8 mouse cellular contexts compared by ENCODE assay signal in genomic region chr5:146220501-146220878, GRCm38 (mm10). TPM values are rescaled to one million over a fixed set of nuclear protein-coding genes. Genes with fewer than 3 reads are reported as not detected.
DNase-seq lines count a peak whose midpoint lies in the region; ATAC-seq and TF ChIP-seq lines count a peak whose summit lies in the region.

No protein-coding gene starts in this region.

- H3K36me3 ChIP-seq in spleen, adult 2 months (ENCODE audit: control insufficient read depth, insufficient read depth, low read length) = peaks cover 8% of the 10 kb centered on the region
- peaks cover 6% of the 10 kb centered on the region for H3K36me3 ChIP-seq in forebrain, embryonic 11.5 days (ENCODE audit: control insufficient read depth, insufficient read depth, low read length)
- H3K36me3 ChIP-seq in liver, embryonic 12.5 days = peaks cover 43% of the 10 kb centered on the region
- peaks cover 10% of the 10 kb centered on the region; the same call in 1 of the 2 replicates for H3K36me3 ChIP-seq in stomach, embryonic 15.5 days

- H3K4me1 ChIP-seq in spleen, adult 2 months (ENCODE audit: control insufficient read depth, insufficient read depth, insufficient read length) = no peaks in the 10 kb centered on the region; the same call in 1 of the 2 replicates
- H3K4me1 ChIP-seq in forebrain, embryonic 11.5 days (replicated peaks; ENCODE audit: control insufficient read depth, insufficient read depth, low read length) = peaks cover 5% of the 10 kb centered on the region; the same call in 1 of the 2 replicates
- H3K4me1 ChIP-seq in liver, embryonic 12.5 days = peaks cover 26% of the 10 kb centered on the region
- 0 out of 2 replicates have a peak, but pooled peaks cover 4% of the 10 kb centered on the region for H3K4me1 ChIP-seq in stomach, embryonic 15.5 days

- DNase-seq in spleen, adult 2 months (ENCODE audit: low read depth in 1 of 2, low spot score in 2 of 2) = no peak
- DNase-seq in spleen, postnatal 14 days (ENCODE audit: low spot score in 2 of 2) = no peak
- DNase-seq in forebrain, embryonic 11.5 days (ENCODE audit: low spot score) = no peak
- no peak for DNase-seq in frontal cortex, postnatal 25 days (ENCODE audit: low spot score in 2 of 2)
- no peak for DNase-seq in gastrocnemius, adult 18-20 months (ENCODE audit: low spot score)
- no peak for DNase-seq in layer of hippocampus, adult 18-20 months (ENCODE audit: low spot score in 2 of 2)

- H3K9ac ChIP-seq in forebrain, embryonic 11.5 days (ENCODE audit: low read length) = peak overlapping the region; percentile 79; the same call in 1 of the 2 replicates
- peak overlapping the region; percentile 89 for H3K9ac ChIP-seq in liver, embryonic 12.5 days
- peak overlapping the region; percentile 7; the same call in 1 of the 2 replicates for H3K9ac ChIP-seq in stomach, embryonic 15.5 days

- no peak for TF ChIP-seq CTCF in spleen, adult 2 months (IDR thresholded peaks at IDR 0.05; ENCODE audit: extremely low read depth, insufficient read depth, insufficient read length, insufficient replicate concordance)

- peak overlapping the region; percentile 100 for H3K4me3 ChIP-seq in spleen, adult 2 months (ENCODE audit: extremely low read depth, insufficient read depth, insufficient read length)
- peak overlapping the region; percentile 50 for H3K4me3 ChIP-seq in forebrain, embryonic 11.5 days (ENCODE audit: low read depth, low read length)
- peak overlapping the region; percentile 90 for H3K4me3 ChIP-seq in liver, embryonic 12.5 days
- H3K4me3 ChIP-seq in stomach, embryonic 15.5 days (replicated peaks) = peak overlapping the region; percentile 81

- 5% methylated on average over 13 of the region's 13 CpGs for WGBS in spleen, adult 2 months
- 9% methylated on average over 13 of the region's 13 CpGs for WGBS in forebrain, embryonic 11.5 days
- 8% methylated on average over 13 of the region's 13 CpGs for WGBS in liver, embryonic 12.5 days (ENCODE audit: insufficient replicate concordance)
- 8% methylated on average over 13 of the region's 13 CpGs for WGBS in stomach, embryonic 15.5 days

- H3K9me3 ChIP-seq in forebrain, embryonic 11.5 days (ENCODE audit: control insufficient read depth, low read length) = no peaks in the 10 kb centered on the region
- H3K9me3 ChIP-seq in liver, embryonic 12.5 days (replicated peaks) = no peaks in the 10 kb centered on the region
- H3K9me3 ChIP-seq in stomach, embryonic 15.5 days = no peaks in the 10 kb centered on the region

- H3K4me2 ChIP-seq in forebrain, embryonic 11.5 days (ENCODE audit: low read depth, low read length, severe bottlenecking) = peak overlapping the region; percentile 74
- peak overlapping the region; percentile 80 for H3K4me2 ChIP-seq in liver, embryonic 12.5 days
- H3K4me2 ChIP-seq in stomach, embryonic 15.5 days = peak overlapping the region; percentile 59

- no peaks in the 10 kb centered on the region for H3K27me3 ChIP-seq in spleen, adult 2 months (ENCODE audit: control insufficient read depth, insufficient read depth, low read length)
- H3K27me3 ChIP-seq in forebrain, embryonic 11.5 days (ENCODE audit: control insufficient read depth, insufficient read depth, low read length) = no peaks in the 10 kb centered on the region
- H3K27me3 ChIP-seq in liver, embryonic 12.5 days (replicated peaks) = no peaks in the 10 kb centered on the region
- no peaks in the 10 kb centered on the region for H3K27me3 ChIP-seq in stomach, embryonic 15.5 days (replicated peaks)

- no peak for TF ChIP-seq POLR2A in spleen, adult 2 months (IDR thresholded peaks at IDR 0.05; ENCODE audit: low read depth, low read length)

- H3K27ac ChIP-seq in spleen, adult 2 months (ENCODE audit: insufficient read depth, low read length) = peak overlapping the region; percentile 83
- no peak overlapping the region for H3K27ac ChIP-seq in forebrain, embryonic 11.5 days (ENCODE audit: low read depth, low read length)
- H3K27ac ChIP-seq in liver, embryonic 12.5 days = peak overlapping the region; percentile 100
- peak overlapping the region; percentile 99 for H3K27ac ChIP-seq in stomach, embryonic 15.5 days

- peak; percentile 67 for ATAC-seq in forebrain, embryonic 11.5 days (replicated peaks; ENCODE audit: low FRiP score)
- peak; percentile 82 for ATAC-seq in liver, embryonic 12.5 days
- peak; percentile 63 for ATAC-seq in stomach, embryonic 15.5 days (ENCODE audit: insufficient read depth, low FRiP score, low read depth)

RNA-seq across cellular contexts. Expression of gene Rnf6, which starts 0.9 kb away (rescaled TPM):
- polyA plus RNA-seq in spleen, adult 2 months (2012; rRNA removed) = 11.8 and 12.9 TPM in 2 replicates
- 22.7 and 25.0 TPM in 2 replicates for polyA plus RNA-seq in forebrain, embryonic 11.5 days (2014; fragmentation: Nextera tagmentation; extraction: Ambion mirVana)
- polyA plus RNA-seq in liver, embryonic 12.5 days (2016; fragmentation: Nextera tagmentation; extraction: Ambion mirVana) = 24.8 and 25.3 TPM in 2 replicates
- polyA plus RNA-seq in stomach, embryonic 15.5 days (2015; fragmentation: Nextera tagmentation; extraction: Ambion mirVana) = 47.1 and 48.2 TPM in 2 replicates
- total RNA-seq in gastrocnemius, adult 18-20 months (2021) = 10 to 100 TPM; 37.0 to 41.0 TPM
- 10 to 100 TPM; 71.7 to 72.5 TPM for total RNA-seq in layer of hippocampus, adult 18-20 months (2021)

RNA-seq across cellular contexts. Expression of gene Cdk8, which starts 10.5 kb away (rescaled TPM):
- 21.0 and 23.8 TPM in 2 replicates for polyA plus RNA-seq in spleen, adult 2 months (2012; rRNA removed)
- 41.5 and 43.5 TPM in 2 replicates for polyA plus RNA-seq in forebrain, embryonic 11.5 days (2014; fragmentation: Nextera tagmentation; extraction: Ambion mirVana)
- 30.7 and 32.5 TPM in 2 replicates for polyA plus RNA-seq in liver, embryonic 12.5 days (2016; fragmentation: Nextera tagmentation; extraction: Ambion mirVana)
- polyA plus RNA-seq in stomach, embryonic 15.5 days (2015; fragmentation: Nextera tagmentation; extraction: Ambion mirVana) = 19.8 and 20.5 TPM in 2 replicates
- total RNA-seq in gastrocnemius, adult 18-20 months (2021) = 10 to 100 TPM; 14.9 to 17.5 TPM
- total RNA-seq in layer of hippocampus, adult 18-20 months (2021) = 10 to 100 TPM; 41.7 to 43.2 TPM

RNA-seq across cellular contexts. Expression of gene 1700001J03Rik, which starts 35.4 kb away (rescaled TPM):
- 0.12 and 0.18 TPM in 2 replicates for polyA plus RNA-seq in spleen, adult 2 months (2012; rRNA removed)
- polyA plus RNA-seq in forebrain, embryonic 11.5 days (2014; fragmentation: Nextera tagmentation; extraction: Ambion mirVana) = 0.33 TPM in 1 of 2 replicates, not detected in the other
- polyA plus RNA-seq in liver, embryonic 12.5 days (2016; fragmentation: Nextera tagmentation; extraction: Ambion mirVana) = not detected in 2 replicates
- not detected in 2 replicates for polyA plus RNA-seq in stomach, embryonic 15.5 days (2015; fragmentation: Nextera tagmentation; extraction: Ambion mirVana)
- 1 to 10 TPM; 1.1 to 1.2 TPM for total RNA-seq in gastrocnemius, adult 18-20 months (2021)
- total RNA-seq in layer of hippocampus, adult 18-20 months (2021) = under 1 TPM in 1 of 2 experiments, not detected in 1; 0.84 TPM

RNA-seq across cellular contexts. Expression of gene Gm6309, which starts 50.0 kb away (rescaled TPM):
- not detected in 2 replicates for polyA plus RNA-seq in spleen, adult 2 months (2012; rRNA removed)
- polyA plus RNA-seq in forebrain, embryonic 11.5 days (2014; fragmentation: Nextera tagmentation; extraction: Ambion mirVana) = not detected in 2 replicates
- not detected in 2 replicates for polyA plus RNA-seq in liver, embryonic 12.5 days (2016; fragmentation: Nextera tagmentation; extraction: Ambion mirVana)
- not detected in 2 replicates for polyA plus RNA-seq in stomach, embryonic 15.5 days (2015; fragmentation: Nextera tagmentation; extraction: Ambion mirVana)
- total RNA-seq in gastrocnemius, adult 18-20 months (2021) = not detected
- not detected for total RNA-seq in layer of hippocampus, adult 18-20 months (2021)

Comparison
In these comparisons a context has a peak if more than half of its experiments do, and no peak if none do; other contexts are left out.
1. H3K4me3 ChIP-seq: peak in every context shown above with its lines; median percentile 100 in spleen, adult 2 months; 90 in liver, embryonic 12.5 days; 81 in stomach, embryonic 15.5 days; 50 in forebrain, embryonic 11.5 days.
2. H3K9ac ChIP-seq: peak in every context shown above with its lines; median percentile 89 in liver, embryonic 12.5 days; 79 in forebrain, embryonic 11.5 days; 7 in stomach, embryonic 15.5 days.